Mouse (Mus musculus): ENCODE data around the gene Fnip1. TPM values are rescaled to one million over a fixed set of nuclear protein-coding genes. Genes with fewer than 3 reads are reported as not detected.
A peak's percentile ranks its signal among the peaks of the same experiment; 100 is the strongest.

Fnip1 gene
- polyA plus RNA-seq, 1 experiment from 2014 or later = 9.9 TPM

DNA sequence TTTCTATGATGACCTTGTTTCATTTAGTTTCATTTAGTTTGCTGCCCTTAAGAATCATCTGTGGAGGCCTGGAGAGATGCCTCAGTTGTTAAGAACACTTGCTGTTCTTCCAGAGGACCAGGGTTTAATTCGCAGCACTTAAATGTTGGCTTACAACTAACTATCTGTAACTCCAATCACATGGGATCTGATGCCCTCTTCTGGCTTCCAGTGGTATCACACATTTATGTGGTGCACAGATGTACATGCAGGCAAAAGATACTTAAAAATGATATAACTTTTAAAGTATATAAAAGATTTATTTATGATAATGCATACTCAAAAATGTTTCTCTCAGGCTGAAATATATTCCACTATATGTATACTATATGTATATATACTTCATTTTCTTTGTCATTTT, 40.4 kb downstream of the Fnip1 start:
- H3K27me3 ChIP-seq (ENCODE audit: low read depth, poor library complexity, severe bottlenecking) = no peaks in the 10 kb centered on the region
- no peaks in the 10 kb centered on the region for H3K9me3 ChIP-seq (replicated peaks)
- H3K4me1 ChIP-seq = no peaks in the 10 kb centered on the region
- WGBS = 93% methylated on average over 1 of the region's 1 CpGs
- no peak overlapping the region for H3K27ac ChIP-seq
- H3K4me3 ChIP-seq = no peak overlapping the region
- no peak for DNase-seq (ENCODE audit: low spot score)
- H3K36me3 ChIP-seq = peaks cover 20% of the 10 kb centered on the region

DNA sequence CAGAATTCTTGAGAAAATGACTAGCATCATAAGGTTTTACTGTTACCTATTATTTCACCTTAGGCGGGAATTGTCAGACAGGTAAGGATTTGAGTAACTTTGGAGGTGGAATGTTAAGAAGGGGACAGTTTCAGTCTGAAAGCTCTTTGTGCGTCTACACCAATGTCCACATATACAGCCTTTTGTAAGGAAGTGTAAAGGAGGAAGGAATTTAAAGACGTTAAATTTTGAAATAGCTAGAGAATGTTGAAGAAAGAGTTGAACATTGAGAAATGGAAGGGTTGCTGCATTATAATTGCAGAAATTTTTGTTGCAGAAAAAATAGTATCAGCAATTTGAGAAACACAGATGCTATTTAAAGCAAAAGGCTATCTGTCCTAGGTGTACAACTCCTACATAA, 48.0 kb downstream of the Fnip1 start:
- 88% methylated on average over 3 of the region's 3 CpGs for WGBS

DNA sequence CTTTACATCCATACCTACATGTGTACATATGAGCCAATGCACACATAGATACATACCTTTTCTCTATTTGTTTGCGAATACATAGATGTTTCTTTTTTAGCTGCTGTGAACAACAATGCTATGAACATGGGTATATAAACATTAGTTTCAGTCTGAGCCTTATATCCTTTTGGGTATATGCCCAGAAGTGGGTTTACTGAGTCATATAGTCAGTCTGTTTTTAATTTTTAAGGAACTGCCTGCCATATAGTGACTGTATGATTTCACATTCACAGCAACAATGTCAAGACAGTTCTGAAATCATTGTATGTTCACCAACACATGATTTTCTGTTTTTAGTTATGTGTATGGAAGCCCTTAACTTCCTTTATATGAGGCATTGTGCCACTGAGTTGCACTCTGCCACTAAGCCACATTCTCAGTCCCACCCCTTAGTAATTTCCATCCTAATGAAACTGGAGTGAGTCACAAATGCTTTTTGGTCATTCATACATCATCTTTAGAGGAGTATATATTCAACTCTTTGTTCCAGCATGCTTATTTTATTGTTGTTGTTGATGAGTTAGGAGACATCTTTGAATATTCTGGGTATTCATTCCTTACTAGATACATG, 54.1 kb downstream of the Fnip1 start:
- Histone ChIP-seq H3K27ac (no peak overlapping the region), H3K4me3 (no peak overlapping the region), H3K27me3 (ENCODE audit: low read depth, poor library complexity, severe bottlenecking) (no peaks in the 10 kb centered on the region), H3K4me1 (no peaks in the 10 kb centered on the region), H3K36me3 (peaks cover 15% of the 10 kb centered on the region), H3K9me3 (replicated peaks) (no peaks in the 10 kb centered on the region)
- 97% methylated on average over 1 of the region's 1 CpGs for WGBS
- DNase-seq (ENCODE audit: low spot score) = no peak

More for the DNA sequence above, 48.0 kb downstream of the Fnip1 start:
- no peaks in the 10 kb centered on the region for H3K27me3 ChIP-seq (ENCODE audit: low read depth, poor library complexity, severe bottlenecking)
- H3K27ac ChIP-seq = no peak overlapping the region
- H3K36me3 ChIP-seq = peaks cover 8% of the 10 kb centered on the region; the same call in 1 of the 2 replicates
- no peaks in the 10 kb centered on the region for H3K4me1 ChIP-seq
- no peak overlapping the region for H3K4me3 ChIP-seq
- no peak for DNase-seq (ENCODE audit: low spot score)
- H3K9me3 ChIP-seq (replicated peaks) = no peaks in the 10 kb centered on the region

DNA sequence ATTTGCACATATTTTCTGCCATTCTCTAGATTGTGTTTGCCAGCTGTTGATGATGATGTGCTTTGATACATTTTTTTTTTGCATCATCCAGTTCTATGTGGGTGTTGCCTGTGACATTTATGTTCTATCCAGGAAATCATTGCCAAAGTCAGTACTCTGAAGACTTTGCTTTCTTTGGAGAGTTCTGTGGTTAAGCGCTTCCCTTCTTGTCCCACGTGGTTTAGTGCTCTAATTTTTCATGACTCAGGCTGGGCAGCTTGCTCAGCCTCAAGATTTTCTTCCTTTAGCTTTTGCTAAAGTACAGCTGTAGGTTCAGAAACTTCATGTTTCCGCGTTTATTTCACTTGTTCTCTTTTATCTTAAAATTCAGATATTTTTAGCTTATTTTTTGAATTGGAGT, 54.6 kb downstream of the Fnip1 start:
- peaks cover 16% of the 10 kb centered on the region for H3K36me3 ChIP-seq
- DNase-seq (ENCODE audit: low spot score) = no peak
- no peaks in the 10 kb centered on the region for H3K9me3 ChIP-seq (replicated peaks)
- H3K4me3 ChIP-seq = no peak overlapping the region
- WGBS = 88% methylated on average over 4 of the region's 4 CpGs
- no peaks in the 10 kb centered on the region for H3K27me3 ChIP-seq (ENCODE audit: low read depth, poor library complexity, severe bottlenecking)
- H3K4me1 ChIP-seq = no peaks in the 10 kb centered on the region
- no peak overlapping the region for H3K27ac ChIP-seq

DNA sequence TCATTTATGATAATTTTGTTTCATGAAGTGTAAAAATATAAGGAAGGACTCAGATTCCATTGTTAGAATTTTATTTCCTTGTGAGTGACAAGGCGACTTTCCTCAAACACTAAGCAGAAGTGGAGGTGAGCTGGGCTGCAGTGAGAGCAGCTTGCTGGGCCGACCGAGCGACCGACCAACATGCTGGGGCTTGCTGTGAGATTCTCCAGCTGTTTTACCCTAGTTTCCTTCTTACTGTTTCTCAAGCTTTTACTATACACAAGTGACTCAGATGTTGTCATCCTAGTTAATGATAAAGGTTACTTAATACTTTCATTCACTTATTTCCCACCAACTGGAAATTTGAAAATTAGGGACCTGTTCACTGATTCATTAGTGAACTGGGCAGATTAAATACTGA, 61.8 kb downstream of the Fnip1 start:
- Histone ChIP-seq H3K4me1 (no peaks in the 10 kb centered on the region), H3K36me3 (peaks cover 38% of the 10 kb centered on the region), H3K27ac (no peak overlapping the region), H3K9me3 (replicated peaks) (no peaks in the 10 kb centered on the region), H3K27me3 (ENCODE audit: low read depth, poor library complexity, severe bottlenecking) (no peaks in the 10 kb centered on the region), H3K4me3 (no peak overlapping the region)
- WGBS = 89% methylated on average over 5 of the region's 5 CpGs
- DNase-seq (ENCODE audit: low spot score) = no peak

DNA sequence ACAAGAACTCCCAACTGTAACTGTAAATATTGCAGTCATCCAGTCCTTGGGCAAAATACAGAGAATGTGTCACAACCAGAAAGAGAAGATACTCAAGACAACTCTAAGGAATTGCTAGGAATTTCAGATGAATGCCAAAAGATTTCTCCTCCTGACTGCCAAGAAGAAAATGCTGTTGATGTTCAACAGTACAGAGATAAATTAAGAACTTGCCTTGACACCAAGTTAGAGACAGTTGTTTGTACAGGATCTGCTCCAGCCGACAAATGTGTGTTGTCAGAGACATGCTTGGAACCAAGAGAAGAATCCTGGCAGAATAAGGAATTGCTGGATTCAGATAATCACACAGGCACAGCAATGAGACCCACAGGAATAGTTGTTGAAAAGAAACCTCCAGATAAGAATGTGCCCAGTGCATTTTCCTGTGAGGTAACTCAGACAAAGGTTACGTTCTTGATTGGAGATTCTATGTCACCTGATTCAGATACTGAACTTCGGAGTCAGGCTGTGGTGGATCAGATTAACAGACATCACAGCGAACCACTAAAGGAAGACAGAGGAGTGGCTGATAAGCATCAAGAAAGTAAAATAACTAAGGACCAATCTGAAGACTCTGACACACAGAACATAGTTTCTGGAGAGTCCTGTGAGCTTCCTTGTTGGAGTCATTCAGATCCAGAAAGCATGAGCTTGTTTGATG, 64.7 kb downstream of the Fnip1 start:
- DNase-seq (ENCODE audit: low spot score) = no peak
- Histone ChIP-seq H3K4me1 (no peaks in the 10 kb centered on the region), H3K4me3 (no peak overlapping the region), H3K27me3 (ENCODE audit: low read depth, poor library complexity, severe bottlenecking) (no peaks in the 10 kb centered on the region), H3K36me3 (peaks cover 41% of the 10 kb centered on the region), H3K9me3 (replicated peaks) (no peaks in the 10 kb centered on the region), H3K27ac (no peak overlapping the region)
- WGBS = 94% methylated on average over 4 of the region's 4 CpGs

DNA sequence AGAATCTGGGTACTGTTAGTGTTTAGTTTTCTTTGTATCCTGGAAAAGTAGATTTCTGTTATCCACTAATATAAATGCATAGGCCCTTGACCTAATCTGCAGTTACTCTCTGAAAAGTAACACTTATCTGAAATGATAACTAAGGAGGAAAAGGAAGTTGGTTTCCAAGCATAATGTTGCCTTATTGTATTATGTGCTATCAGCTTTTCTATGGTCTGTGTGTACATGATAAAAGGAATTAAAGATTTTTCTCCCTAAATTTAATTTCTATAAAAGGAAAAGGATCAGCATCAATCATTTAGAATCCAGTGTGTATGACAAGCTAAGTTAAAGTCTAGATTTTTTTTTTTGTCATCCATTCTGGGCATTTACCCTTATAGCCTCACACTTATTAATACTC, 75.6 kb downstream of the Fnip1 start:
- no peak for DNase-seq (ENCODE audit: low spot score)
- Histone ChIP-seq H3K4me3 (no peak overlapping the region), H3K27ac (no peak overlapping the region), H3K36me3 (peaks cover 24% of the 10 kb centered on the region), H3K27me3 (ENCODE audit: low read depth, poor library complexity, severe bottlenecking) (no peaks in the 10 kb centered on the region), H3K4me1 (no peaks in the 10 kb centered on the region), H3K9me3 (replicated peaks) (no peaks in the 10 kb centered on the region)

DNA sequence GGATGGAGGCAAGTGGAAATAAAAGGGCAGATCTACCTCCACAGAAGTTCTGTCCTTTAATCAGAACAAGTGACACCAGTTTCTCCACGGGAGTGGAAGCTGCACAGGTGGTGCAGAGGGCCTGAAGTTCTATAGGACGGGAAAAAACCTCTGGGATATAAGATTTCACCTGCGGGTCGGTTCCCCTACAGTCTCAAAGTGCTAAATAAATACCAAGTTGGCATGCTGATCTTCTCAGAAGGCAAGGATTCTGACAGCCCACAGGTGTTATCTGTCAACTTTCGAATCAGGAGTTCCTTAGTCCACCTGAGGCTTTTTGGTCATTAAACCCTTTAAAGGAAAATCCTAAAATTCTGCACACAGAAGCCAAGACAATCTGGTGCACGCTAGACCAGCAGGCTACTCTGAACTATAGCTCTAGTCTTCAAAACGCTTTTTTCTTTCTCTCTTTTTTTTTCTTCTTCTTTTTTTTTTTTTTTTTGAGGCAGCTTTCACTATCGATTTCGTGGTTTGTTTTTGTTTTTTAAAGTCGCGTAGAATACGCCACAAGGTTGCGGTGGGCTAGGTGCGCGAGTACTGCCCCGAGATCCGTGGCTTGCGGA, 84.0 kb downstream of the Fnip1 start:
- WGBS = 3% methylated on average over 18 of the region's 18 CpGs
- peak; percentile 30 for DNase-seq (ENCODE audit: low spot score)
- Histone ChIP-seq H3K4me3 (peak overlapping the region; percentile 70), H3K27me3 (ENCODE audit: low read depth, poor library complexity, severe bottlenecking) (no peaks in the 10 kb centered on the region), H3K4me1 (peaks cover 21% of the 10 kb centered on the region), H3K36me3 (no peaks in the 10 kb centered on the region), H3K27ac (peak overlapping the region; percentile 89), H3K9me3 (replicated peaks) (no peaks in the 10 kb centered on the region)

DNA sequence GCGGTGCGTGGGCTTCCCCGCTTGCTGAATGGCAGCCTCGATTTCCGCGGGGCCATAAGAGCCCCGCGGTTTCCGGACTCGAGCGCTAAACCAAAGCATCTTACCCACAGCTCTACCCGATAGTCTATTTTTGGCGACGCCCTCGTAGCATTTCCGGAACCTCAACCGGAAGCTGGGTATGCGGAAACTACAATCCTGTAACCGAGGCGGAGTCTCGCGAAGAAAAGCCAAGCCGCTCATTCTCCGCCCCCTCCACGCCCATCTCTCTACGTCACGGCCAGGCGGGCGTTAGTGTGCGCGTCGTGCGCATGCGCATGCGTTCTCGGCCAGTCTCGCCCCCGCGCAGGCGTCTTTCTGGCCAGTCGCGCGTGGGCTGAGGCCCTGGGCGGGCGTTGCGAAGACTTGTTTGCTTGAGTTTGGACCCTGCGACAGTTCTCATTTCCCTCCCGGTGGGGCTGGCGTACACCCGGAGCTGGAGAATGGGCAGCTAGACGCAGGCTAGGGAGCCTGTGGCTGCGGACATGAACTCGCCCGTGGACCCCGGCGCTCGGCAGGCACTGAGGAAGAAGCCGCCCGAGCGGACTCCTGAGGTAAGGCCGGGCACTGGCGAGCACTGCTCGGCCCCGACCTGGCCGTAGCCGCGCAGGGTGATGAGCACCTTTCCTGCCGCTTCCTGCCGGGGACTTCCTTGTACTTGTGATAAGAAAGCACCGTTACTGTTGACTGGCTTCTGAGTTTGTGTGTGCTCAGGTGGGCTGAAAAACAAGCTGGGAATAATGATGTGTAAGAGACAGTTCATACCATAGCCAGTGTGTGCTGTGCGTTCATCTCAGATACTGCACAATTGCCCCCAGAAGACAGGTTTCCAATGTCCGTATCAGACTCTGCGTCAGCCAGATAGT, 84.8 kb downstream of the Fnip1 start, which contains the start of gene Rapgef6:
Rapgef6 (plus strand) TSS at position 319 of the 902 bp plus-strand sequence.
- WGBS = under 1% methylated on average over 73 of the region's 73 CpGs
- peak; percentile 100 for DNase-seq (ENCODE audit: low spot score)
- Histone ChIP-seq H3K4me3 (peak within 1 kb of the TSS; percentile 70), H3K27ac (peak within 1 kb of the TSS; percentile 89), H3K36me3 (no peaks in the 10 kb centered on the region), H3K9me3 (replicated peaks) (no peaks in the 10 kb centered on the region), H3K27me3 (ENCODE audit: low read depth, poor library complexity, severe bottlenecking) (no peaks in the 10 kb centered on the region), H3K4me1 (peaks cover 21% of the 10 kb centered on the region)

DNA sequence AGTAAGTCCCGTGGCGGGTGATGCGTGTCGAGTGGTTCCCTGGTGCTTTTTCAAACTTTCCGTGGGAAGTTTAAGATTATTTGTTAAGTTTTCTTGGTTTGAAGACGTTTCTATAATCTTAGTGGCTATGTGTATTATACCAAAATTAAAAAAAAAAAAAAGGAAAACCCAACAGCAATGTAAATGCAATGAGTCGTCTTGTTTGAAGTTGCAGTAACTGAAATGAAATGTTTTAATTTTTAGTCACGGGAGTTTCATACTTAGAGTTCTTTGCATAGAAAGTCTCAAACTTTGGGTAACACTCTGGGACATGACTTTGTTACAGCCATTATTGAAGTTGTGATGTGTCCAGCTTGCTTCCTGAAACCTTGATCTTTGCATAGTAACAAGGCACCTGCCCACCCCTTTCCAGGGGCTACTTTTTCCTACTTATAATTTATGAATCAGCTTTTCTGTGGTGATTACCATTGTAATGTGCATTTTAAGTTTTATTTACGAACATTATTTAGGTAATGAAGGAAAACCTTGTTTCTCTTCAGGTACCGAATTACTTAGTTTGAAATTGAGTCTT, 85.5 kb downstream of the Fnip1 start:
- Histone ChIP-seq H3K4me3 (peak overlapping the region; percentile 70), H3K27me3 (ENCODE audit: low read depth, poor library complexity, severe bottlenecking) (no peaks in the 10 kb centered on the region), H3K27ac (peak overlapping the region; percentile 89), H3K9me3 (replicated peaks) (no peaks in the 10 kb centered on the region), H3K36me3 (no peaks in the 10 kb centered on the region), H3K4me1 (peaks cover 21% of the 10 kb centered on the region)
- no peak for DNase-seq (ENCODE audit: low spot score)
- WGBS = 17% methylated on average over 10 of the region's 10 CpGs

DNA sequence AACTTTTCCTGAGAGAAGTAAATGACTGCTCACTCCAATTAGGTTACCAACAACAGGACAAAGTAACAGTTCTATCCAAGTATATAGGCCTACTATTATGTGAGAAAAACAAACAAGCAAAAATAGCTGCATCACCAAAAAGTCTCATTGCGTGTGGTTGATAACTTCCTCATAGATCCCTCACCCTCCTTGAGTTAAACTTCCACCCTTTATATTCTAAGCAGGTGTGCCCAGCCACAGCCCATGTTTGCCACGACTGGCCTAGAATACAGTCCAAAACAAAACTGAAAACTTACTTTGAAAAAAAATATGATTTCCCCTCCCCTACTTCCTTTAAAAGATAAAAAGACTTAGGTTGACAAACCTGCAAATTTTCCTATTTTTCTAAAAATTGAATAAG, 90.0 kb downstream of the Fnip1 start:
- WGBS = 87% methylated on average over 2 of the region's 2 CpGs
- Histone ChIP-seq H3K27me3 (ENCODE audit: low read depth, poor library complexity, severe bottlenecking) (no peaks in the 10 kb centered on the region), H3K36me3 (no peaks in the 10 kb centered on the region), H3K4me1 (peaks cover 12% of the 10 kb centered on the region), H3K4me3 (no peak overlapping the region), H3K27ac (no peak overlapping the region), H3K9me3 (replicated peaks) (no peaks in the 10 kb centered on the region)
- DNase-seq (ENCODE audit: low spot score) = no peak

DNA sequence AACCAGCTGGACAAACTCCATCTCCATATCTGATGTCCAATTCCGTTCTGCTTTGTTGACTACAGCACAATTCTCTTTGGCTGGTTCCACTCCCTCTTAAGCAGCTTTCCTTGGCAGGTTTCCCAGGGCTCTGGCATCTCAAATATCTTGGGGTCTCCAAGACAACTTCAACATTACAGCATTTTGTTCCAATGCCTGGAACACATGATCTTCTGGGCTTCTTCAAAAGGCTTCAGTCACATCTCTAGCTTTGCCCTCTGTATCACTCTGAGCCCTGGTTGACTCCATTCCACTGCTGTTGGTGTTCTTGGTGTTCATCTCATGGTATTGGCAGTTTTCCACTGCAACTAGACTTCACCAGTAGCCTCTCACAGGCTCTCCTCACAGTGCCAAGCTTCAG, 92.4 kb downstream of the Fnip1 start:
- no peaks in the 10 kb centered on the region for H3K9me3 ChIP-seq (replicated peaks)
- H3K36me3 ChIP-seq = no peaks in the 10 kb centered on the region
- DNase-seq (ENCODE audit: low spot score) = no peak
- H3K4me1 ChIP-seq = no peaks in the 10 kb centered on the region
- H3K4me3 ChIP-seq = no peak overlapping the region
- 96% methylated on average over 1 of the region's 1 CpGs for WGBS
- H3K27ac ChIP-seq = no peak overlapping the region
- no peaks in the 10 kb centered on the region for H3K27me3 ChIP-seq (ENCODE audit: low read depth, poor library complexity, severe bottlenecking)

Measured in limb, embryonic 10.5 days (tissue).